Mouse (Mus musculus) lung, postnatal 0 days (tissue): Measurements from ENCODE around the gene Fads6. TPM values are rescaled to one million over a fixed set of nuclear protein-coding genes. Genes with fewer than 3 reads are reported as not detected.

Experiments
- ATAC-seq: fragments of 200-750 bp; cut with Nextera tagmentation; 2 replicates; pipeline ENCODE4 v1.8.0; 2017; ENCODE audit warnings: moderate library complexity
- DNase-seq: peaks from one replicate; pipeline ENCODE4 v3.0.0-alpha.2; 2016; ENCODE audit warnings: low spot score
- H3K27ac ChIP-seq: fragments of 300-500 bp; sonication (generic); 2 replicates; pipeline ENCODE4 v1.5.1; 2014; ENCODE audit warnings: antibody characterized with exemption, mild to moderate bottlenecking, low read length, mixed read lengths
- H3K27me3 ChIP-seq: fragments of 300-500 bp; sonication (generic); replicated peaks from 2 replicates; pipeline ENCODE4 v1.6.1; 2014; ENCODE audit warnings: low read length, mixed read lengths; ENCODE audit not compliant: insufficient read depth
- H3K36me3 ChIP-seq: fragments of 300-500 bp; sonication (generic); 2 replicates; pipeline ENCODE4 v1.6.1; 2014; ENCODE audit warnings: low read length, mixed read lengths; ENCODE audit not compliant: insufficient read depth
- H3K4me1 ChIP-seq: fragments of 300-500 bp; sonication (generic); 2 replicates; pipeline ENCODE4 v1.6.1; 2014; ENCODE audit warnings: antibody characterized with exemption, low read depth, low read length, mixed read lengths; ENCODE audit not compliant: insufficient read depth
- H3K4me2 ChIP-seq: fragments of 300-500 bp; sonication (generic); replicated peaks from 2 replicates; pipeline ENCODE4 v1.6.1; 2014; ENCODE audit warnings: low read depth, mild to moderate bottlenecking, low read length, moderate library complexity, mixed read lengths
- H3K4me3 ChIP-seq: fragments of 300-500 bp; sonication (generic); 2 replicates; pipeline ENCODE4 v1.5.1; 2014; ENCODE audit warnings: low read depth, low read length
- H3K9ac ChIP-seq: fragments of 300-500 bp; sonication (generic); replicated peaks from 2 replicates; pipeline ENCODE4 v1.6.1; 2014; ENCODE audit warnings: low read depth, mild to moderate bottlenecking
- H3K9me3 ChIP-seq: fragments of 300-500 bp; sonication (generic); 2 replicates; pipeline ENCODE4 v1.6.1; 2016; ENCODE audit warnings: low read length, mixed read lengths
- CTCF ChIP-seq: IDR thresholded peaks from 2 replicates; pipeline ENCODE4 v1.5.1; 2016; ENCODE audit warnings: antibody characterized with exemption, mild to moderate bottlenecking
- EP300 ChIP-seq: IDR thresholded peaks from 2 replicates; pipeline ENCODE4 v1.6.1; 2016; ENCODE audit warnings: antibody characterized with exemption, mild to moderate bottlenecking, control low read depth
- WGBS: fragments of 180-500 bp; shearing (Covaris S2); extraction: QIAGEN DNeasy Blood & Tissue Kit; methylation state at CpG from one replicate; pipeline ENCODE4 v1.1.7; 2014; 5-methylcytosine and 5-hydroxymethylcytosine counted together
- polyA plus RNA-seq: library from polyadenylated mRNA; unstranded; fragments of >200 nt; fragmentation: Nextera tagmentation; extraction: Ambion mirVana; gene quantifications from 2 replicates; pipeline ENCODE4 v1.2.1, GENCODE M21; 2015

Fads6 gene
- polyA plus RNA-seq, 1 experiment from 2014 or later = 0.17 TPM

DNA sequence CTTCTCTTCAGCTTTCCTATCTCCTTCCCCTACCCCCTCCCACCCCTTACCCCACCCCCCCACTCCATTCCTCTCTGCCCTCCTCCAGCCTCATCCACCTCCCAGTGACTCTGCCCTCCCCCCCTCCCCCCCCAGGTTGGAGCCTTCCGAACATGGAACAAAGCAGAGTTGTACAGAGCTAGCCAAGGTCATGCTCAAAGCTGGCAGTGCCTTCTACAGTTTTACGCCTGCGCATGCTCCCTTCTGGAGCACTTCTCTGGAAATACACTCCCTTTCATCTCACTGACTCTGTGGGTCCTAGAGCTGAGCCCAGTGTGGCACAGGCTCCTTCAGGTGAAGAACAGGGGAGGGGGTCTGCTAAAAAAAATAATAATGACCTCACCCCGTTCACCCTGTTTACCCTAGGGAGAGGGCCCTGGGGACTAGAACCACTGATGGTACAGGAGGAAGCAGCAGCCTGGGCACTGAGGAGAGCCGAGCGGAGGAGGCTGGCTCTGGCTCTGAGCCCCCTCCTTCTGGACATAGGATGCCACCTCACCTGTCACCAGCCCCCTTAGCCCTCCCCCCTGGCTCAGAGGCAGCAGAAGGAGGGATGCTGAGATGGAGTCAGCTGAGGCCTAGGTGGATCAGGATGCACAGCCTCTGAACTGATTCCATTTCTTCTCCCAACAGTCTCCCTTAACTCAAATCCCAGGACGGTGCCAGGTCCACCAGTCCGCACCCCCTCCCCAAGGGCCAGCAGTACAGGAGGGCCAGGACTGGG, 14.6 kb downstream of the Fads6 start:
- Histone ChIP-seq H3K36me3 (no peaks in the 10 kb centered on the region), H3K4me2 (no peak overlapping the region), H3K4me1 (no peaks in the 10 kb centered on the region; the same call in 1 of the 2 replicates), H3K4me3 (no peak overlapping the region), H3K9me3 (no peaks in the 10 kb centered on the region), H3K9ac (no peak overlapping the region), H3K27me3 (no peaks in the 10 kb centered on the region), H3K27ac (no peak overlapping the region)
- TF ChIP-seq CTCF (no peak), EP300 (no peak)
- no peak for ATAC-seq
- DNase-seq = no peak
- WGBS = 68% methylated on average over 8 of the region's 8 CpGs

DNA sequence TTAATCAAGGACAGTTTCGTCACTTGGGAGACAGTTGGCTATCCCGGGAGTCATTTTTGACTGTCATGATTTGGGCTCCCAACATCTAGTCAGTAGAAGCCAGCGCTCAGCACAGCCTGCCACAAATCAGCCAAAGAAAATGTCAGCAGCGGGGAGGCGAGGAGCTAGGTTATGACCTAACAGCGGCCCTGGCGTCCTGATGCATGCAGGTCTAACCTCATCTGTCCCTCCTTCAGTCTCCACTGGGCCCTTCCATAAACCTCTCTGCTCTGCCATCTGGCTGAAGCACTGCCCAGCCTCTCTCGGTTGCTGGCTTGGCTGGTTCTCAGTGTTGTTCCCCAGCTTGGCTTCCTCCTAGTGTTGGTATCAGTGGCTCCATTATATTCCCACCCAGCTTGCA, 15.2 kb downstream of the Fads6 start:
- TF ChIP-seq CTCF (no peak), EP300 (no peak)
- Histone ChIP-seq H3K4me2 (no peak overlapping the region), H3K27ac (no peak overlapping the region), H3K4me3 (no peak overlapping the region), H3K9ac (no peak overlapping the region), H3K4me1 (peaks cover 4% of the 10 kb centered on the region; the same call in 1 of the 2 replicates), H3K9me3 (no peaks in the 10 kb centered on the region), H3K27me3 (no peaks in the 10 kb centered on the region), H3K36me3 (no peaks in the 10 kb centered on the region)
- DNase-seq (no peak), ATAC-seq (no peak)
- WGBS = 68% methylated on average over 8 of the region's 8 CpGs

DNA sequence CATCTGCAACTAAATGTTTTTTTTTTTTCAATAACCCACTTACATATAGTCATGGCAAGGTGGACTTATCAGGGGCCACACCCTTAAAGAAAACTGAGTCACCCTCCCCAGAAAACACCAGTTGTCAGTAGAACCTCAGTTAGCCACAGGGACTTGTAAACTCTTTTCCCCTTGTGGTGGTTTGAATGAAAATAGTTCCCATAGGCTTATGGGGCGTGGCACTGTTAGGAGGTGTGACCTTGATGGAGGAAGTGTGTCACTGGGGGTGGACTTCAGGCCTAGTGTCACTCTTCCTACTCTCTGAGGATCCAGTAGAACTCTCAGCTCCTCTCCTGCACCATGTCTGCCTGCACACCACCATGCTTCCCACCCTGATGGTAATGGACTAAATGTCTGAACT, 17.7 kb downstream of the Fads6 start:
- Histone ChIP-seq H3K9me3 (no peaks in the 10 kb centered on the region), H3K27me3 (no peaks in the 10 kb centered on the region), H3K27ac (no peak overlapping the region), H3K4me2 (no peak overlapping the region), H3K4me3 (no peak overlapping the region), H3K36me3 (no peaks in the 10 kb centered on the region), H3K4me1 (peaks cover 10% of the 10 kb centered on the region; the same call in 1 of the 2 replicates), H3K9ac (no peak overlapping the region)
- DNase-seq (no peak), ATAC-seq (no peak)
- 59% methylated on average over 1 of the region's 1 CpGs for WGBS
- TF ChIP-seq EP300 = no peak
- 0 out of 2 replicates have a peak, but pooled peaks have one; percentile 3 for TF ChIP-seq CTCF

DNA sequence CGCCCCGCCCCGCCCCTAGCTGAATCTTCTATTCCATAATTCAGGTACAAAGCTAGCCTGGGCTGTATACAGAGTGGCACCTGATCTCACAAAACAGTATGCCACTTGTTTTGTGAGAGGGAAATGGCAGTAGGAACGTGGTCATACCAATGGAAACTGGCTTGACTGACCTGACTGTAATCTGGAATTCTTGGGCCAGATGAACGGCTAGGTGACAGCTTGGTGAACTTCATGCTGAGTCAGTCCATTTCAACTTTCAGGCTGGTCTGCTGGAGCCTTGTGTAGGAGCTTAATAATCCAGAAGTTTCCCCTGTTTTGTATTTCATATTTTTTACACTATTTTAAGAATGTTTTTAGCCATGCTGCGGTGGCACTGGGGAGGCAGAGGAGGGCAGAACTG, 19.3 kb downstream of the Fads6 start:
- Histone ChIP-seq H3K9ac (no peak overlapping the region), H3K27me3 (no peaks in the 10 kb centered on the region), H3K36me3 (no peaks in the 10 kb centered on the region), H3K27ac (no peak overlapping the region), H3K4me2 (peak overlapping the region; percentile 70; the same call in 1 of the 2 replicates), H3K4me3 (no peak overlapping the region), H3K4me1 (peaks cover 10% of the 10 kb centered on the region; the same call in 1 of the 2 replicates), H3K9me3 (no peaks in the 10 kb centered on the region)
- 70% methylated on average over 6 of the region's 6 CpGs for WGBS
- ATAC-seq = no peak
- DNase-seq = no peak
- TF ChIP-seq CTCF (no peak), EP300 (no peak)

DNA sequence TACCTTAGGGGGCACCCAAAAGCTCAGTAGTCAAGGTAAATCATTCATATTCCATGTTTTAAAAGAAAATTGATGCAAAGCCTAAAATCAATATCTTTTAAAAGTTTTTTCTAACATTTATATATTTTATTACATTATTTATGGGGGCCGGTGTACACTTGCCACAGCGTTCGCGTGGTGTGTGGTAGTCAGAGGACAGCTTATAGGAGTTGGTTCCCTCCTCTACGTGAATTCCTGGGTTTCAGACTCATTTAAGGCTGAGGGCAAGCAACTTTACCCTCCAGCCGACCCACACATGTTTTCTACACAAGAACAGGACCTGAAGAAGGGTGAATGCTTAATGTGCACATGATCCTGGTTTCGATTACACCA, 19.9 kb downstream of the Fads6 start:
- no peaks in the 10 kb centered on the region for H3K27me3 ChIP-seq
- H3K4me3 ChIP-seq = peak overlapping the region; percentile 53
- DNase-seq = no peak
- peak overlapping the region; percentile 85 for H3K27ac ChIP-seq
- ATAC-seq = no peak
- peak overlapping the region; percentile 43 for H3K9ac ChIP-seq
- 20% methylated on average over 7 of the region's 7 CpGs for WGBS
- TF ChIP-seq EP300 (no peak), CTCF (no peak)
- H3K4me2 ChIP-seq = peak overlapping the region; percentile 70
- H3K36me3 ChIP-seq = no peaks in the 10 kb centered on the region
- no peaks in the 10 kb centered on the region for H3K9me3 ChIP-seq
- H3K4me1 ChIP-seq = peaks cover 10% of the 10 kb centered on the region; the same call in 1 of the 2 replicates

DNA sequence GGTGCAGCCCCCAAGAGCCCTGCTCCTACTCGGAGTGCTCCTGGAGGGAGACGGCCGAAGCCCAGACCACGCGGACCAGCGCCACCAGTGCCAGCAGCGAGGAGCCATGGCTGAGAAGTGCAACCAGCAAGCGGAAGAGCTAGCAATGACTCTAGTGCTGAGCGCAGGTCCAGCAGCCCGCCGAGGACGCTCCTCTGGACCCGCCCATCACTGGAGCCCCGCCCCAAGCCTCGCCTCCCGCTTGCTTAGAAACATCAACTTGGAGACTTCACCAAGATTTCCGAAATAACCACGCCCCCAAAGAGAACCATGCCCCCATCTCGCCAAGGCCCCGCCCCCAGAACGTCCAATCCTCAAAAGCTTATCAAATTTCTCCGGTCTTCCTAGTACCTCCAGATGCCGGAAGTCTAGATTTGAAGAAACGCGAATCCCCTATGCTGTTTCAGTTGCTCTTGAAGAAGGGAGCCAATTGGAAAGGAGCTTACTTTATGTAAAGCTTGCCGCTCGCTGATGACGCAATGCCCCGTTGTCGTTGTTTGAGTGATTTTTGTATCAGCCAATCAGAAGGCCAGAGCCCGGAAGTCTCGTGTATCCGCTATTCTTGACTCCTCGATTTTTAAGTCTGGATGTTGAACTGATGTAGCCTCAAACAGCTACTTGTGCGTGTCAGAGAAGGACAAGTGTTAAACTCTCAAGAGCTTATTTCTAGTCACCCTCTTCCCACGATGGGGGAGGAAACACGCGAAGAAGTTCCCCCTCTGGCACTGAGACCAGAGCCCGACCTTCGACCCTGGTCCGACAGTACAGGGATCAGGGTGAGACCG, 20.5 kb downstream of the Fads6 start, which contains the start of gene Fdxr:
Fdxr (minus strand) TSS at position 271 of the 824 bp plus-strand sequence.
- Histone ChIP-seq H3K27ac (peak within 1 kb of the TSS; percentile 85), H3K4me1 (peaks cover 10% of the 10 kb centered on the region; the same call in 1 of the 2 replicates), H3K9me3 (no peaks in the 10 kb centered on the region), H3K4me3 (peak within 1 kb of the TSS; percentile 55), H3K27me3 (no peaks in the 10 kb centered on the region), H3K9ac (peak within 1 kb of the TSS; percentile 43), H3K36me3 (no peaks in the 10 kb centered on the region), H3K4me2 (peak within 1 kb of the TSS; percentile 87)
- ATAC-seq (peak; percentile 97), DNase-seq (peak; percentile 100)
- TF ChIP-seq CTCF (peak; percentile 36; the same call in 1 of the 2 replicates), EP300 (peak; percentile 92)
- 0% methylated on average over 42 of the region's 42 CpGs for WGBS
